Mouse (Mus musculus): ENCODE results near the gene Cdk17.

Gene Cdk17

GRCm38 (mm10) chr10:93291352-93291751 lies 130.7 kb downstream of the Cdk17 start:
- peak; percentile 80 to 83 for DNase-seq

DNA sequence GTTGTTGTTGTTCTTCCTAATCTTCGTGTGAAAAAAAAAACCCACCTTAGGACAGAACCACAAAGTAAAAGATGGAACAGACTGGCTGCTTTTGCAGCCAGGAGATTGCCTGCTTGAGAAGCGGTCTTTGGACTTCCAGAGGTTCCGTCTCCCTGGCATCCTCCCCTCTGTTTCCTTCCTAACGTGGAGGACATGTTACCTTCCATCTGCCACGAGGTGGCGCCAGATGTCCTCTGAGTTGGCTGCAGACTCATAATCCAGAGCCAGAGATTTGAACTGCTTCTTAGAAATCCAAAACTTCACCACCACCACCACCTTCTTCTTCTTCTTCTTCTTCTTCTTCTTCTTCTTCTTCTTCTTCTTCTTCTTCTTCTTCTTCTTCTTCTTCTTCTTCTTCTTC lies 131.2 kb downstream of the Cdk17 start:
- peak; percentile 83 to 93 for DNase-seq

- no peak for DNase-seq
Measured at GRCm38 (mm10) chr10:93293621-93294020, 132.9 kb downstream of the Cdk17 start.

DNA sequence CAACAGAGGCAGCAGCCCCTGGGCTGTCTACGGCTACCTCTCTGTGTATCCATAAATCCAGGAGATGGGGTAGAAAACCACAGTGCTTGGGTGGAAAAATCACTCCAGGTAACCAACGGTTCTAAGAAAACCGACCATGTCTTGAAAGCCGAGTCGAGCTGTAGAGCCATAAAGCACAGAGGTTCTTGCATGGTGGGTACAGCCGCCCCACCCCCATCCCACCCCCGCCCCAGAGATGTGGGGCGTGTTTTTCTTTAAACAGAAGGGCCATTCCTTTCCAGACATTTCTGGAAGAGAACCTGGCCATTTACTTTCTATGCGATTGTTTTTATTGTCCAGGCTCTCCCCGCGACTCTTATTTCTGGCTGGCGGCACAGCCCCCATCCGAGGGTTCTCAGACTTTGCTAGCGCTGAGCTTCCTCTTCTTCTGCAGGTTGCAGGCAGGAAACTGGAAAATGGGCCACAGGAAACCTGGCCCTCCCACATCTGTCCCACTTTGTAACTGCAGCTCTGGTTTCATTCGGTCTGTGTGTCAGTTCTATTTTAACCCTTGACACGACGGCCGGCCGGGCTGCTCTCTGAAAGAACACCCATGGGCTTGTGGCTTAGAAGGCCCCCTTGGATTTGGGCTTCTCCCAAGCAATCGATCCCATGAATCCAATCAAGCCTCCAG lies 134.0 kb downstream of the Cdk17 start:
- DNase-seq, result no peak

DNA sequence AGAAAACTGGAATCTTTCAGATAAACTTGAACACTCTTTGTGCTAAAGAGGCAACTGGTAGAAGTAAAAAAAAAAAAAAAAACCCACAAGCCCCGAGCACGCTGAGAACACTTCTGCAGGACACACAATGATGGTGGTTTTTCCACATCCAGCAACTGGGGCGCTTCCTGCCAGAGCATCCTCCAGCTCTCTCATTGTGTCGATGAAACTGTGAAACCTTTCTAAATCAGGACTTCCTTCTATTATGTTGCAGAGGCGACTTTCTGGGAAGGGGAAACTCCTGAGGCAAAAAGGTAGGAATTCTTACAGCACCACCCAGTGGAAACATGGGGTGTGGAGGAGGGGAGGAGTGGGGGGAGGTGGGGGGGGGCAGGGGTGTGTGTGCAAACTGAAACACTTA lies 137.1 kb downstream of the Cdk17 start:
- DNase-seq, result no peak

GRCm38 (mm10) chr10:93298208-93298607 lies 137.5 kb downstream of the Cdk17 start:
- no peak for DNase-seq

DNA sequence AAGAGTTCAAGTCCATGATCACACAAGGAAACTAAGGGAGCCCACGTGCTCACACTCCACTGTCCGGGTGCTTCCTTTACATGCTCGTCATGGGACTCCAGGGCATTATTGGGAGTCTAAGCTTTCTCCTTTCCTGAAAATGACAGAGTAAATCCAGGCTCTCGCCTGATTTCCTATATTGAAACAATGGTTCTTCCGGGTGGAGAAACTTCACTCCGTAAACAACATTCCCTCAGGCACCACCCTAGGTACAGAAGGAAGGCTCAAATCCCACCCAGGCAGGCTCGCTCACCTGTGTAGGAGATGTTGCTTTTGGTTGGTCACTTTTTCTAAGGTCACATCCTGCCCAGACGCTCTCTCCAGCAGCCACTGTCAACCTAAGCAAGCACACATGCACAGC lies 141.2 kb downstream of the Cdk17 start:
- DNase-seq, result no peak

DNA sequence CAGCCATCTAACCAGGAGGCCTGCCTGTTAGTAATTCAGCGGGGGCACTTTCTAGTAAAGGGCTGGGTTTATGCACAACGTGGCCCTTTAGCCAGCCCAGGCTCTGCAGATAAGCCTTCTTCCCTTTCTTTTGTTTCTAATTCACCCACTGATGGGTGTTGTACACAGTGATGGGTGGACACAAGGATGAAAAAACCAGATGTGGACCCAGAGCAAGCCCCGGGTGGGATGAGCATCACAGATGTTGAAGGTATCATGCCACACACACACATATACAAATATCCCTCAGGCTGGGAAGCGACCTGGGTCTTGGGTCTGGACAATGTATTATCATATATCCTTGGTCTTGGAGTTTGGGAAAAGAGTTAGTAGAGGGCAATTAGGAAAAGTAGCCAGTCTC lies 142.6 kb downstream of the Cdk17 start:
- DNase-seq, result no peak

DNA sequence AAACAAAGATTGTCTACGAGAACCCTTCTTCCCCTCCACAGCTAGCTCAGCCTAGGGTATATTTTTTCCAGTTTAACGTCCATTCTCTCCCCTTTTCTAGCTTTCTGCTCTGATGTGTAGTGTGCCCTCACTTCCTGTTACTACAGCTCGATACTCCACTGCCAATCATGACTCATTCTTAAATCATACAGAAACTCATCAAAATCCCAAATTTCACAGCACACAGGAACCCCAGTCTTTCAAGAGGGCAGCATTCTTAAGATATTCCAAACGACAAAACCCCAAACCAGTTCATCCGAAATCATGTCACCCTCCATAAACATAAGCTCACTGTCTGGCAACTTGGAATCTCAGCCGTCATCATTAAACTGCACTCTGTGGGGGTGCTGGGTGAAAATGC lies 145.3 kb downstream of the Cdk17 start:
- no peak for DNase-seq

GRCm38 (mm10) chr10:93306367-93306766 lies 145.7 kb downstream of the Cdk17 start:
- DNase-seq, result no peak

GRCm38 (mm10) chr10:93309131-93309933 lies 148.7 kb downstream of the Cdk17 start:
- DNase-seq, result peak in 1 of 2 experiments; percentile 40

- DNase-seq, result peak; percentile 39 to 42
Measured at GRCm38 (mm10) chr10:93309934-93310621, 149.4 kb downstream of the Cdk17 start.

GRCm38 (mm10) chr10:93310721-93311411 lies 150.2 kb downstream of the Cdk17 start, which contains the start of gene Elk3:
Gene Elk3, minus strand, starts transcription at chr10:93311135.
- peak; percentile 28 to 45 for DNase-seq

- DNase-seq, result no peak
Measured at GRCm38 (mm10) chr10:93311576-93311975, 150.9 kb downstream of the Cdk17 start.
